ENCODE assay signal across 8 mouse cellular contexts in genomic region chr13:32803701-32804345, GRCm38 (mm10). TPM values are rescaled to one million over a fixed set of nuclear protein-coding genes. Genes with fewer than 3 reads are reported as not detected.
A peak's percentile ranks its signal among the peaks of the same experiment; 100 is the strongest.
DNase-seq lines count a peak whose midpoint lies in the region; ATAC-seq and TF ChIP-seq lines count a peak whose summit lies in the region.

No protein-coding gene starts in this region.

- H3K27me3 ChIP-seq in lung, embryonic 14.5 days (ENCODE audit: insufficient read depth, low read length) = no peaks in the 10 kb centered on the region
- no peaks in the 10 kb centered on the region for H3K27me3 ChIP-seq in forebrain, embryonic 11.5 days (ENCODE audit: control insufficient read depth, insufficient read depth, low read length)
- peaks cover 3% of the 10 kb centered on the region; the same call in 1 of the 2 replicates for H3K27me3 ChIP-seq in limb, embryonic 12.5 days
- no peaks in the 10 kb centered on the region for H3K27me3 ChIP-seq in stomach, embryonic 14.5 days (ENCODE audit: control insufficient read depth, insufficient read depth, low read length)

- 0 out of 2 replicates have a peak overlapping the region, but pooled peaks have one; percentile 76 for H3K9ac ChIP-seq in lung, embryonic 14.5 days
- no peak overlapping the region for H3K9ac ChIP-seq in forebrain, embryonic 11.5 days (ENCODE audit: low read length)
- no peak overlapping the region for H3K9ac ChIP-seq in limb, embryonic 12.5 days (replicated peaks)
- no peak overlapping the region for H3K9ac ChIP-seq in stomach, embryonic 14.5 days (replicated peaks; ENCODE audit: low read depth, low read length)

- peak overlapping the region; percentile 90 for H3K4me3 ChIP-seq in lung, embryonic 14.5 days (ENCODE audit: low read depth, low read length)
- peak overlapping the region; percentile 70; the same call in 1 of the 2 replicates for H3K4me3 ChIP-seq in forebrain, embryonic 11.5 days (ENCODE audit: low read depth, low read length)
- peak overlapping the region; percentile 82 for H3K4me3 ChIP-seq in limb, embryonic 12.5 days (replicated peaks)
- peak overlapping the region; percentile 85 for H3K4me3 ChIP-seq in stomach, embryonic 14.5 days (ENCODE audit: low read depth, low read length)

- no peak overlapping the region for H3K27ac ChIP-seq in lung, embryonic 14.5 days (ENCODE audit: low read depth)
- H3K27ac ChIP-seq in forebrain, embryonic 11.5 days (ENCODE audit: low read depth, low read length) = no peak overlapping the region
- no peak overlapping the region for H3K27ac ChIP-seq in limb, embryonic 12.5 days
- no peak overlapping the region for H3K27ac ChIP-seq in stomach, embryonic 14.5 days (ENCODE audit: low read length)

- H3K4me1 ChIP-seq in lung, embryonic 14.5 days (ENCODE audit: insufficient read depth) = peaks cover 6% of the 10 kb centered on the region; the same call in 1 of the 2 replicates
- peaks cover 7% of the 10 kb centered on the region; the same call in 1 of the 2 replicates for H3K4me1 ChIP-seq in forebrain, embryonic 11.5 days (replicated peaks; ENCODE audit: control insufficient read depth, insufficient read depth, low read length)
- H3K4me1 ChIP-seq in limb, embryonic 12.5 days (replicated peaks) = peaks cover 26% of the 10 kb centered on the region
- peaks cover 17% of the 10 kb centered on the region; the same call in 1 of the 2 replicates for H3K4me1 ChIP-seq in stomach, embryonic 14.5 days (ENCODE audit: control insufficient read depth, insufficient read depth, low read length)

- H3K4me2 ChIP-seq in lung, embryonic 14.5 days = peak overlapping the region; percentile 88
- peak overlapping the region; percentile 80 for H3K4me2 ChIP-seq in forebrain, embryonic 11.5 days (ENCODE audit: low read depth, low read length, severe bottlenecking)
- H3K4me2 ChIP-seq in limb, embryonic 12.5 days = peak overlapping the region; percentile 86
- H3K4me2 ChIP-seq in stomach, embryonic 14.5 days (replicated peaks; ENCODE audit: low read depth, low read length) = peak overlapping the region; percentile 82

- no peak for TF ChIP-seq CTCF in lung, embryonic 14.5 days (IDR thresholded peaks at IDR 0.05; ENCODE audit: low read depth)

- no peak for ATAC-seq in lung, embryonic 14.5 days (ENCODE audit: insufficient read depth)
- ATAC-seq in forebrain, embryonic 11.5 days (replicated peaks; ENCODE audit: low FRiP score) = no peak
- no peak for ATAC-seq in limb, embryonic 12.5 days (ENCODE audit: insufficient number of reproducible peaks, insufficient read depth, low FRiP score, low TSS enrichment, low read depth)
- no peak for ATAC-seq in stomach, embryonic 14.5 days (ENCODE audit: insufficient number of reproducible peaks, insufficient read depth, low FRiP score, low read depth)

- H3K36me3 ChIP-seq in lung, embryonic 14.5 days (ENCODE audit: insufficient read depth) = peaks cover 22% of the 10 kb centered on the region
- H3K36me3 ChIP-seq in forebrain, embryonic 11.5 days (ENCODE audit: control insufficient read depth, insufficient read depth, low read length) = no peaks in the 10 kb centered on the region
- peaks cover 29% of the 10 kb centered on the region for H3K36me3 ChIP-seq in limb, embryonic 12.5 days
- peaks cover 19% of the 10 kb centered on the region for H3K36me3 ChIP-seq in stomach, embryonic 14.5 days (ENCODE audit: control insufficient read depth, insufficient read depth, low read length)

- 73% methylated on average over 4 of the region's 4 CpGs for WGBS in lung, embryonic 14.5 days
- WGBS in forebrain, embryonic 11.5 days = 80% methylated on average over 4 of the region's 4 CpGs
- 72% methylated on average over 4 of the region's 4 CpGs for WGBS in limb, embryonic 12.5 days
- WGBS in stomach, embryonic 14.5 days = 77% methylated on average over 4 of the region's 4 CpGs

- DNase-seq in lung, embryonic 14.5 days = peak; percentile 1
- DNase-seq in lung, adult 18-20 months = no peak
- no peak for DNase-seq in forebrain, embryonic 11.5 days (ENCODE audit: low spot score)
- DNase-seq in frontal cortex, postnatal 25 days (ENCODE audit: low spot score in 2 of 2) = no peak
- no peak for DNase-seq in retina, postnatal 1 day
- DNase-seq in thymus, postnatal 4 days = no peak

- no peaks in the 10 kb centered on the region for H3K9me3 ChIP-seq in lung, embryonic 14.5 days (ENCODE audit: low read depth, low read length)
- H3K9me3 ChIP-seq in forebrain, embryonic 11.5 days (ENCODE audit: control insufficient read depth, low read length) = no peaks in the 10 kb centered on the region
- H3K9me3 ChIP-seq in limb, embryonic 12.5 days = no peaks in the 10 kb centered on the region
- H3K9me3 ChIP-seq in stomach, embryonic 14.5 days (ENCODE audit: control insufficient read depth, low read depth, low read length) = no peaks in the 10 kb centered on the region

RNA-seq across cellular contexts. Expression of gene D930007J09Rik, which starts 1.2 kb away (rescaled TPM):
- polyA plus RNA-seq in lung, embryonic 14.5 days (2014; fragmentation: Nextera tagmentation; extraction: Ambion mirVana) = not detected in 2 replicates
- polyA plus RNA-seq in forebrain, embryonic 11.5 days (2014; fragmentation: Nextera tagmentation; extraction: Ambion mirVana) = not detected in 2 replicates
- polyA plus RNA-seq in limb, embryonic 12.5 days (2016; fragmentation: Nextera tagmentation; extraction: Ambion mirVana) = not detected in 2 replicates
- polyA plus RNA-seq in stomach, embryonic 14.5 days (2014; fragmentation: Nextera tagmentation; extraction: Ambion mirVana) = not detected in 2 replicates

RNA-seq across cellular contexts. Expression of gene Wrnip1, which starts 2.0 kb away (rescaled TPM):
- 20.3 and 22.4 TPM in 2 replicates for polyA plus RNA-seq in lung, embryonic 14.5 days (2014; fragmentation: Nextera tagmentation; extraction: Ambion mirVana)
- polyA plus RNA-seq in forebrain, embryonic 11.5 days (2014; fragmentation: Nextera tagmentation; extraction: Ambion mirVana) = 22.1 and 22.9 TPM in 2 replicates
- polyA plus RNA-seq in limb, embryonic 12.5 days (2016; fragmentation: Nextera tagmentation; extraction: Ambion mirVana) = 34.5 and 34.7 TPM in 2 replicates
- 15.8 and 17.3 TPM in 2 replicates for polyA plus RNA-seq in stomach, embryonic 14.5 days (2014; fragmentation: Nextera tagmentation; extraction: Ambion mirVana)

RNA-seq across cellular contexts. Expression of gene Mylk4, which starts 20.1 kb away (rescaled TPM):
- 0.09 TPM in 1 of 2 replicates, not detected in the other for polyA plus RNA-seq in lung, embryonic 14.5 days (2014; fragmentation: Nextera tagmentation; extraction: Ambion mirVana)
- 0.11 TPM in 1 of 2 replicates, not detected in the other for polyA plus RNA-seq in forebrain, embryonic 11.5 days (2014; fragmentation: Nextera tagmentation; extraction: Ambion mirVana)
- polyA plus RNA-seq in limb, embryonic 12.5 days (2016; fragmentation: Nextera tagmentation; extraction: Ambion mirVana) = 3.0 and 3.7 TPM in 2 replicates
- 0.07 TPM in 1 of 2 replicates, not detected in the other for polyA plus RNA-seq in stomach, embryonic 14.5 days (2014; fragmentation: Nextera tagmentation; extraction: Ambion mirVana)

RNA-seq across cellular contexts. Expression of gene Serpinb1a, which starts 47.2 kb away (rescaled TPM):
- 5.1 and 6.4 TPM in 2 replicates for polyA plus RNA-seq in lung, embryonic 14.5 days (2014; fragmentation: Nextera tagmentation; extraction: Ambion mirVana)
- 0.68 and 1.1 TPM in 2 replicates for polyA plus RNA-seq in forebrain, embryonic 11.5 days (2014; fragmentation: Nextera tagmentation; extraction: Ambion mirVana)
- polyA plus RNA-seq in limb, embryonic 12.5 days (2016; fragmentation: Nextera tagmentation; extraction: Ambion mirVana) = 1.5 and 1.9 TPM in 2 replicates
- polyA plus RNA-seq in stomach, embryonic 14.5 days (2014; fragmentation: Nextera tagmentation; extraction: Ambion mirVana) = 21.2 and 31.1 TPM in 2 replicates
